Mouse (Mus musculus): ENCODE results near the gene Prdx1.

The Prdx1 gene

DNA sequence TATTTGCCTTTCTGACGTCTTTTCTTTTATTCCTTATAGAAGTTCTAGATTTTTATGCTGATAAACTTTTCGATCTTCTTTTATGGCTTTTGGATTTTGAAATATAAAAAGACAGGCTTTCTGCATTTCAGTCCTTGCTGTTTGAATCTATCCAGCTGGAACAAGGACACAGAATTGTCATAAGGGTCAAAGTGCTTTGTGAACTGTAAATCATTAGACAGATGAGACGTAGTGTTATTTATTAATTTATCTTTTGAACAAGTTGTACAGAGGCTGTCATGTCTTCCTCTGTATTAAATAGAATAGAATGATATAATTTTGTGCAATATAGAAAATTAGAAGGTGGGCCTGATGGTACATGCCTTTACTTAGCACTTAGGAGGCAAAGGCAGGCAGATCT lies 42.1 kb downstream of the Prdx1 start:
- no peak for DNase-seq (ENCODE audit: low spot score in 2 of 2)

DNA sequence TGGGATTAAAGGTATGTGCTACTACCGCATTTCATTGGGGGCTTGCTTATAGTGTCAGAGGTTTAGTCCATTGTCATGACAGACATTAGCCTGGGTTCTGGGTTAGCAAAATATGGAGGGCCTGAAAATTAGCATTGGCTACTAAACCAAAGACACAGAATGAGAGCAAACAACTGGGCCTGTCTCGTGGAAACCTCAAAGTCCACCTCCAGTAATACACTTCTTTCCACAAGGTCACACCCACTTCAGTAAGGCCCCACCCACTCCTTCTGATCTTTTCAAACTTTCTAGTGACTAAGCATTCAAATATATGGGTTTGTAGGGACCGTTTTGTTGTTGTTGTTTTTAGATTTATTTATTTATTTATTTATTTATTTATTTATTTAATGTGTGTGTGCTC lies 44.2 kb downstream of the Prdx1 start:
- DNase-seq (ENCODE audit: low spot score in 2 of 2) = no peak

DNA sequence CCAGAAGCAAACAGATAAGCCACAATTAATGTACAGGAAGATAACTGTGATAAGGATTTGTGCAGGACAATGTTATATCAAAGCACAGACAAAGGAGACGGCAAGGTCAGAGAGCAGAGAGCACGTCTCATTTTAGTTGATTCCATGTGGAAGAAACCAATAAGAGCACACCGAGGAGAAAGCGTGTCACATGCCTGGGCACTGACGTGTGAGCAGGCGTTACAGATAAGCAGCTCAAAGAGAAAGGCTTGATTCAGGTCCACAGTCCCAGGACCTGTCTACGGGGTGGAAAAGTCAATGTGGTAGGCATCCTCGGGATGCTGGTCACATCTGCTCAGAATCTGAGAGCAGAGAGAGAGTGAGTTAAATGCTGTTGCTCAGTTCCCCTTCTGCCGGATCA lies 45.7 kb downstream of the Prdx1 start:
- DNase-seq (ENCODE audit: low spot score in 2 of 2) = no peak

DNA sequence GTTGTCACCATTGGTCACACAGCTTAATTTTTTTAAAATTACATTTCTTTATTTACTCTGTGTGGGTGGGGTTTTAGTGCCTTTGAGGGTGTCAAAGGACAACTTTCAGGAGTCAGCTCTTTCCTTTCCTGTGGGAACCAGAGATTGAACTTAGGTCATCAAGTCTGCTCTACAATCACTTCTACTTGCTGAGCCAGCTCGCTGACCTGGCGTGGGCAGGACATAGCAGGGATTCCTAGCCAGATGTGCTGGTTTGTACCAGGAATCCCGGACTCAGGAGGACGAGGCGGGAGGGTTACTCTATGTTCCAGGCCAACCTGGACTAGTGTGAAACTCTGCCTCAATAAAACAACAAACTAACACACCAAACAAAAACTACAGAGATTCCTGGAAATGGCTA lies 47.0 kb downstream of the Prdx1 start:
- no peak for DNase-seq (ENCODE audit: low spot score in 2 of 2)

DNA sequence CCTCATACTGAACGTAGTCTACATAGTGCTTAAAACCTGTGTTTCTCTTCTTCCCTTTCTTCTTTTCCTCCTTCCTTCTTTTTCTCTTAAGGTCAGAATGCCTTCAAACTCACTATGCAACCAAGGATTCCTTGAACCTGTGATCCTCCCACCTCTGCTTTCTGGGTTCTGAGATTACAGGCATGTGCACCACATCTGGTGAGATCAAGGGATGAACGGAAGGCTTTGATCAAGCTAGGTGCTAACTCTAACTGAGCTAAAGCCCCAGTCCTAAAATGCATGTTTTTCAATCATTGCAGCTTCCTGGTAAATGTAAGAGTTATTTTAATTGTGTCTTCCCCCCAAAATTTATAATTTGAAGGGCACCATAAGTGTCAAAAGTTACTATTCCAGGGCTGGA lies 49.7 kb downstream of the Prdx1 start:
- DNase-seq (ENCODE audit: low spot score in 2 of 2) = no peak

DNA sequence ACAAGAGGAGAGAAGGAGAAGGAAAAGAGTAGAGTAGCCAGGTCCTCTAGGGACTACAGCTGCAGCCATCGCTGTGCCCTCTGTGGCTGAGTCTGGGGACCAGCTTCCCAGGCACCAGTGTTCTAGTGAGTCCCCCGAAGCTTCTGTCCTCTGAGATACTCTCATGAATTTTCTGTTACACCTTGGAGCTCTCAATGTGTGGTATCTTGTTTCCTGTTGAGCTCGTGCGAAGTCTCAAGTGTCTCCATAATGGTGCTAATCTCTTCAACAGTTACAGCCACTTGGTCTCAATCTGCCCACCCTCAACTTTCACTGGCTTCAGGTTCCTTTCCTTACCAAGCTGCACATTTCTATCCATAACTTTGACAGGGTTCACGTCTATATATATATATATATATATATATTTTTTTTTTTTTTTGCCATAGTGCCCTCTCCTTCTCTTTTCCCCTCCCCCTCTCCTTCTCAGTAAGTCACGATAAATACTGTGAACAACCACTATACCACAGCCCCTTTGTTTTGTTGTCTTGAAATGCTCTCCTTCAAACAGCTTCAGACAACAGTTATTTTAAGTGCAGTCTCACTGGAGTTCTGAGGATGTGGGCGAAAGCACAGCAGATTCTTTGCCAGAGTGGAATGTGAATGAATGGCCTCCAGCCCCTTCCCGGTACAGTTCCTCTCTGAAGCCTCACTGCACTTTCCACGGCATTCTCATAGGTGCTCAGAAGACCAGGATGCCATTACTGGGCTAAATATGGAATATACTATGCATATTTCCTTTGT lies 53.8 kb downstream of the Prdx1 start:
- DNase-seq (ENCODE audit: low spot score in 2 of 2) = no peak

DNA sequence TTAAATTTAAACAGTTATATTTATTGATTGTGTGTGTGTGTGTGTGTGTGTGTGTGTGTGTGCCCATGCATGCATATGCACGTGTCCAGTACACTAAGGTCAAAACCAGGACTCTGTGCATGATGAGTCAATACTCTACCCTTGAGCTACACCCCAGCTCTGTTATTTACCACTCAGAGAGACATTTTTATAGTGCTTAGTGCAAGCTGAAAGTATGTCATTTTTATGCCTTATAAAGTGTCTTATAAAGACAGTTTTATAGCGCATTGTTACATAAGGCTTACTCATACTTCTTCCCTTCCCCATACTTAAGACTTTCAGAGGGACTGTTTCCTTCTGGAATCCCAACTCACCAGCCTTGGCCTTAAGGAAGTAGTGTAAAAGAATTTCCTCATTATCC lies 64.4 kb downstream of the Prdx1 start:
- DNase-seq (ENCODE audit: low spot score in 2 of 2) = no peak

Measured in right cerebral cortex, postnatal 10 days (tissue).